Mouse (Mus musculus): ENCODE data around the gene Ttll13.
A peak's percentile ranks its signal among the peaks of the same experiment; 100 is the strongest.

The Ttll13 gene

GRCm38 (mm10) chr7:80268897-80269750, 22.9 kb downstream of the Ttll13 start, which contains the start of gene Vps33b:
TSS of gene Vps33b (plus strand) at chr7:80269649.
- peak; percentile 99 to 100 for DNase-seq

GRCm38 (mm10) chr7:80269751-80270255, 23.6 kb downstream of the Ttll13 start:
- DNase-seq = peak; percentile 60 to 80

- peak in 1 of 2 experiments; percentile 11 for DNase-seq
Measured at GRCm38 (mm10) chr7:80273456-80273855, 27.3 kb downstream of the Ttll13 start.

GRCm38 (mm10) chr7:80276374-80276773, 30.2 kb downstream of the Ttll13 start:
- DNase-seq = no peak

GRCm38 (mm10) chr7:80280032-80280431, 33.9 kb downstream of the Ttll13 start:
- no peak for DNase-seq

- no peak for DNase-seq
Measured at GRCm38 (mm10) chr7:80280998-80281397, 34.8 kb downstream of the Ttll13 start.

GRCm38 (mm10) chr7:80281646-80282045, 35.5 kb downstream of the Ttll13 start:
- no peak for DNase-seq

GRCm38 (mm10) chr7:80283226-80283918, 37.2 kb downstream of the Ttll13 start:
- DNase-seq = no peak

- no peak for DNase-seq
Measured at GRCm38 (mm10) chr7:80284391-80284790, 38.2 kb downstream of the Ttll13 start.

- DNase-seq = no peak
Measured at GRCm38 (mm10) chr7:80285725-80286124, 39.5 kb downstream of the Ttll13 start.

GRCm38 (mm10) chr7:80287736-80288135, 41.6 kb downstream of the Ttll13 start:
- DNase-seq = no peak

GRCm38 (mm10) chr7:80294062-80294763, 48.0 kb downstream of the Ttll13 start, which contains the start of gene Prc1:
TSS of gene Prc1 (plus strand) at chr7:80294450.
- DNase-seq = peak; percentile 96 to 99

- no peak for DNase-seq
Measured at GRCm38 (mm10) chr7:80294764-80295648, 48.8 kb downstream of the Ttll13 start.

- DNase-seq = no peak
Measured at GRCm38 (mm10) chr7:80296462-80296861, 50.3 kb downstream of the Ttll13 start.

- no peak for DNase-seq
Measured at GRCm38 (mm10) chr7:80297041-80297440, 50.9 kb downstream of the Ttll13 start.

GRCm38 (mm10) chr7:80298754-80299153, 52.6 kb downstream of the Ttll13 start:
- no peak for DNase-seq

GRCm38 (mm10) chr7:80299568-80299967, 53.4 kb downstream of the Ttll13 start:
- DNase-seq = no peak

GRCm38 (mm10) chr7:80301522-80301921, 55.3 kb downstream of the Ttll13 start:
- DNase-seq = no peak

- no peak for DNase-seq
Measured at GRCm38 (mm10) chr7:80307766-80308165, 61.6 kb downstream of the Ttll13 start.

Measured in kidney, postnatal 25 days (tissue).